17 mouse cellular contexts compared by ENCODE assay signal in the genomic region with DNA sequence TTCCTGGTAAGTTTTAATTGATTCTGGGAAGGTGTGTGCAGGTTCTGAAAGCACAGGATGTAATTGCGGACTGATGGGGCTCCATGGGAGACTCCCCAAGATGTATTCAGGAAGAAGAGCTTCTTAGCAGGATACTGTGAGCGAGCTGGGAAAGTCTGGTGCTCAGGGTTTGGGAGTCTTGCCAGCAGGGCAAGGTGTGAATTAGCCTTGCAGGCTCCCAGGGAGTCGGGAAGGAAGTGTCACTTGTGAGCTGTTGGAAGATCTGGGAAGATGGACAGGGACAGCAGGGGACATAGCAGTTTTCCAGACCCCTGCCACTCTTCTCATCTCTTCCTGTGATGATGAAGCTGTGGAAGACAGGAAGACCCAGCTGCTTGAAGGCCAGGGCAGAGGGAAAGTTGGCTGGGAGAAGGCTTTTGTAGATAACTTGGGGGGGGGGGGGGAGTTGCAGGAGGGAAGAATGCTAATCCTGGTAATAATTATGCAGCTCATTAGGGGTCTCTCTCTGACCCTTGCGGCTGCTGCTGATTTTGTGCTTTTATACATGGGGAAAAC. TPM values are rescaled to one million over a fixed set of nuclear protein-coding genes. Genes with fewer than 3 reads are reported as not detected.
DNase-seq lines count a peak whose midpoint lies in the region; ATAC-seq and TF ChIP-seq lines count a peak whose summit lies in the region.
"Had no signal": no experiment of that assay in that cellular context is flagged by ENCODE, and none has a peak within 500 bp of the region (broad histone marks: within the 10 kb centered on the region; RNA-seq: fewer than 3 reads in every experiment).

No protein-coding gene starts in this region.

- no peaks in the 10 kb centered on the region for H3K36me3 ChIP-seq in forebrain, embryonic 15.5 days
- H3K36me3 ChIP-seq in forebrain, embryonic 11.5 days (ENCODE audit: control insufficient read depth, insufficient read depth, low read length): no peaks in the 10 kb centered on the region; the same call in 1 of the 2 replicates
- peaks cover 6% of the 10 kb centered on the region; the same call in 1 of the 2 replicates for H3K36me3 ChIP-seq in midbrain, postnatal 0 days (ENCODE audit: insufficient read depth, low read length)
- no peaks in the 10 kb centered on the region for H3K36me3 ChIP-seq in midbrain, embryonic 10.5 days
- H3K36me3 ChIP-seq in macrophage (ENCODE audit: inconsistent target): no peaks in the 10 kb centered on the region
- H3K36me3 ChIP-seq: heart, embryonic 12.5 days; midbrain, embryonic 12.5 days; stomach, embryonic 15.5 days had no signal

- H3K9me3 ChIP-seq in forebrain, embryonic 15.5 days: no peaks in the 10 kb centered on the region
- no peaks in the 10 kb centered on the region for H3K9me3 ChIP-seq in forebrain, embryonic 11.5 days (ENCODE audit: control insufficient read depth, low read length)
- H3K9me3 ChIP-seq in midbrain, postnatal 0 days (ENCODE audit: low read length): no peaks in the 10 kb centered on the region
- H3K9me3 ChIP-seq in midbrain, embryonic 10.5 days (replicated peaks): no peaks in the 10 kb centered on the region
- H3K9me3 ChIP-seq: midbrain, embryonic 12.5 days; stomach, embryonic 15.5 days had no signal

- peaks cover 73% of the 10 kb centered on the region for H3K79me2 ChIP-seq in macrophage (ENCODE audit: inconsistent target)

- 32% methylated on average over 4 of the region's 4 CpGs for WGBS in forebrain, embryonic 15.5 days
- WGBS in forebrain, embryonic 11.5 days: 47% methylated on average over 4 of the region's 4 CpGs
- 46% methylated on average over 4 of the region's 4 CpGs for WGBS in midbrain, postnatal 0 days
- 54% methylated on average over 4 of the region's 4 CpGs for WGBS in midbrain, embryonic 10.5 days
- WGBS in macrophage (ENCODE audit: missing documents): 96% methylated on average over 4 of the region's 4 CpGs

- peak; percentile 41; the same call in 1 of the 2 replicates for ATAC-seq in forebrain, embryonic 15.5 days (replicated peaks)
- ATAC-seq in forebrain, embryonic 11.5 days (replicated peaks; ENCODE audit: low FRiP score): no peak
- ATAC-seq in midbrain, postnatal 0 days (ENCODE audit: low FRiP score): no peak
- ATAC-seq: intestine, postnatal 0 days had no signal

- H3K4me1 ChIP-seq in forebrain, embryonic 15.5 days: peaks cover 49% of the 10 kb centered on the region
- peaks cover 2% of the 10 kb centered on the region; the same call in 1 of the 2 replicates for H3K4me1 ChIP-seq in forebrain, embryonic 11.5 days (replicated peaks; ENCODE audit: control insufficient read depth, insufficient read depth, low read length)
- no peaks in the 10 kb centered on the region; the same call in 1 of the 2 replicates for H3K4me1 ChIP-seq in midbrain, postnatal 0 days (ENCODE audit: insufficient read depth, low read length)
- H3K4me1 ChIP-seq in midbrain, embryonic 10.5 days: peaks cover 15% of the 10 kb centered on the region

- no peak overlapping the region for H3K4me3 ChIP-seq in forebrain, embryonic 15.5 days
- H3K4me3 ChIP-seq in forebrain, embryonic 11.5 days (ENCODE audit: low read depth, low read length): no peak overlapping the region
- no peak overlapping the region for H3K4me3 ChIP-seq in midbrain, postnatal 0 days (ENCODE audit: low read depth, low read length)
- H3K4me3 ChIP-seq in midbrain, embryonic 10.5 days: no peak overlapping the region
- no peak overlapping the region for H3K4me3 ChIP-seq in macrophage (ENCODE audit: inconsistent target)
- H3K4me3 ChIP-seq: heart, embryonic 12.5 days; midbrain, embryonic 12.5 days; myocyte; stomach, embryonic 15.5 days had no signal

- DNase-seq in forebrain, embryonic 11.5 days (ENCODE audit: low spot score): no peak
- peak; percentile 36 for DNase-seq in kidney, postnatal 10 days
- DNase-seq in kidney, postnatal 4 days: no peak
- DNase-seq in midbrain, postnatal 0 days (ENCODE audit: low spot score): peak; percentile 24
- no peak for DNase-seq in midbrain, embryonic 10.5 days (ENCODE audit: low spot score)
- no peak for DNase-seq in urinary bladder, postnatal 14 days (ENCODE audit: low spot score)
- DNase-seq: gastrocnemius, postnatal 14 days; lung, postnatal 36 days; spleen, adult 18-20 months had no signal

- H3K27ac ChIP-seq in forebrain, embryonic 15.5 days (replicated peaks): 0 out of 2 replicates have a peak overlapping the region, but pooled peaks have one; percentile 20
- no peak overlapping the region for H3K27ac ChIP-seq in forebrain, embryonic 11.5 days (ENCODE audit: low read depth, low read length)
- H3K27ac ChIP-seq in midbrain, postnatal 0 days (ENCODE audit: low read depth, low read length): no peak overlapping the region
- H3K27ac ChIP-seq in midbrain, embryonic 10.5 days (replicated peaks): no peak overlapping the region
- peak overlapping the region; percentile 59; the same call in 1 of the 2 replicates for H3K27ac ChIP-seq in macrophage
- H3K27ac ChIP-seq: liver, embryonic 14.5 days; midbrain, embryonic 12.5 days; stomach, embryonic 15.5 days had no signal

- H3K4me2 ChIP-seq in forebrain, embryonic 15.5 days (replicated peaks): no peak overlapping the region
- H3K4me2 ChIP-seq in forebrain, embryonic 11.5 days (ENCODE audit: low read depth, low read length, severe bottlenecking): no peak overlapping the region
- no peak overlapping the region for H3K4me2 ChIP-seq in midbrain, postnatal 0 days (ENCODE audit: low read depth, low read length, poor library complexity, severe bottlenecking)
- H3K4me2 ChIP-seq: heart, embryonic 12.5 days; midbrain, embryonic 12.5 days; stomach, embryonic 15.5 days had no signal

- no peak overlapping the region for H3K9ac ChIP-seq in forebrain, embryonic 15.5 days (replicated peaks)
- H3K9ac ChIP-seq in forebrain, embryonic 11.5 days (ENCODE audit: low read length): no peak overlapping the region
- no peak overlapping the region for H3K9ac ChIP-seq in midbrain, postnatal 0 days (replicated peaks; ENCODE audit: low read length, poor library complexity, severe bottlenecking)
- H3K9ac ChIP-seq: heart, embryonic 12.5 days; liver, embryonic 14.5 days; midbrain, embryonic 12.5 days; stomach, embryonic 15.5 days had no signal

- no peak for TF ChIP-seq CTCF in midbrain, postnatal 0 days (IDR thresholded peaks at IDR 0.05)

- H3K27me3 ChIP-seq in forebrain, embryonic 15.5 days: no peaks in the 10 kb centered on the region
- no peaks in the 10 kb centered on the region for H3K27me3 ChIP-seq in forebrain, embryonic 11.5 days (ENCODE audit: control insufficient read depth, insufficient read depth, low read length)
- no peaks in the 10 kb centered on the region for H3K27me3 ChIP-seq in midbrain, postnatal 0 days (ENCODE audit: insufficient read depth, low read length)
- no peaks in the 10 kb centered on the region for H3K27me3 ChIP-seq in midbrain, embryonic 10.5 days (ENCODE audit: low read depth, poor library complexity, severe bottlenecking)
- H3K27me3 ChIP-seq: heart, embryonic 12.5 days; midbrain, embryonic 12.5 days; stomach, embryonic 15.5 days had no signal

RNA-seq across cellular contexts. Expression of a gene that starts 19.7 kb away (rescaled TPM):
- 54.7 and 56.5 TPM in 2 replicates for polyA plus RNA-seq in forebrain, embryonic 15.5 days (2015; fragmentation: Nextera tagmentation; extraction: Ambion mirVana)
- polyA plus RNA-seq in forebrain, embryonic 11.5 days (2014; fragmentation: Nextera tagmentation; extraction: Ambion mirVana): 25.3 and 28.1 TPM in 2 replicates
- total RNA-seq in midbrain, postnatal 0 days (2014; rRNA removed): 68.7 and 68.9 TPM in 2 replicates
- 27.6 and 28.3 TPM in 2 replicates for polyA plus RNA-seq in midbrain, postnatal 0 days (2015; fragmentation: Nextera tagmentation; extraction: Ambion mirVana)
- polyA plus RNA-seq in midbrain, embryonic 10.5 days (2016; fragmentation: Nextera tagmentation; extraction: Ambion mirVana): 15.1 and 19.8 TPM in 2 replicates
- 10 to 100 TPM; 15.1 to 54.3 (median 22.1) TPM for total RNA-seq in macrophage (2018; cell fraction: chromatin; rRNA removed)
- total RNA-seq in macrophage (2018; cell fraction: cytosol; rRNA removed): 10 to 100 TPM in 12 of 26 experiments, 1 to 10 TPM in 14; 4.9 to 14.9 (median 8.6) TPM
- total RNA-seq in macrophage (2018; cell fraction: nucleus; rRNA removed): 10 to 100 TPM in 20 of 26 experiments, 1 to 10 TPM in 6; 7.4 to 48.2 (median 15.3) TPM
- 7.9 to 20.0 TPM (median 10.2 TPM) in 3 replicates for polyA plus RNA-seq in macrophage (2018)

Comparison
In these comparisons a context has a peak if more than half of its experiments do, and no peak if none do; other contexts are left out.
1. H3K27ac ChIP-seq: peak in forebrain, embryonic 15.5 days (single experiment) and macrophage (single experiment); none in forebrain, embryonic 11.5 days (single experiment), midbrain, postnatal 0 days (single experiment) and midbrain, embryonic 10.5 days (single experiment).
2. DNase-seq: peak in kidney, postnatal 10 days (single experiment) and midbrain, postnatal 0 days (single experiment); none in forebrain, embryonic 11.5 days (single experiment), kidney, postnatal 4 days (0 of 2), midbrain, embryonic 10.5 days (single experiment) and urinary bladder, postnatal 14 days (single experiment).